Mouse (Mus musculus) kidney, embryonic 14.5 days (tissue): ENCODE results near the gene Sptb. TPM values are rescaled to one million over a fixed set of nuclear protein-coding genes. Genes with fewer than 3 reads are reported as not detected.
A peak's percentile ranks its signal among the peaks of the same experiment; 100 is the strongest.

Experiments
- ATAC-seq: fragments of 200-750 bp; cut with Nextera tagmentation; 2 replicates; pipeline ENCODE4 v1.8.0; 2017; ENCODE audit warnings: moderate number of reproducible peaks, mild to moderate bottlenecking, moderate TSS enrichment, moderate library complexity; ENCODE audit not compliant: low FRiP score, low TSS enrichment
- H3K27ac ChIP-seq: fragments of 300-500 bp; sonication (generic); 2 replicates; pipeline ENCODE4 v1.5.1; 2014; ENCODE audit warnings: low read depth, mild to moderate bottlenecking, low read length, moderate library complexity, mixed read lengths
- H3K27me3 ChIP-seq: fragments of 300-500 bp; sonication (generic); 2 replicates; pipeline ENCODE4 v1.6.1; 2014; ENCODE audit warnings: mild to moderate bottlenecking, low read length; ENCODE audit not compliant: control insufficient read depth, insufficient read depth
- H3K36me3 ChIP-seq: fragments of 300-500 bp; sonication (generic); 2 replicates; pipeline ENCODE4 v1.6.1; 2014; ENCODE audit warnings: low read length, mixed read lengths; ENCODE audit not compliant: control insufficient read depth, insufficient read depth
- H3K4me1 ChIP-seq: fragments of 300-500 bp; sonication (generic); 2 replicates; pipeline ENCODE4 v1.6.1; 2014; ENCODE audit warnings: low read length, mixed read lengths; ENCODE audit not compliant: control insufficient read depth, insufficient read depth
- H3K4me2 ChIP-seq: fragments of 300-500 bp; sonication (generic); replicated peaks from 2 replicates; pipeline ENCODE4 v1.6.1; 2014; ENCODE audit warnings: low read depth, mild to moderate bottlenecking, low read length
- H3K4me3 ChIP-seq: fragments of 300-500 bp; sonication (generic); 2 replicates; pipeline ENCODE4 v1.5.1; 2014; ENCODE audit warnings: mild to moderate bottlenecking, low read length
- H3K9ac ChIP-seq: fragments of 300-500 bp; sonication (generic); 2 replicates; pipeline ENCODE4 v1.6.1; 2014; ENCODE audit warnings: low read depth, mild to moderate bottlenecking, low read length, moderate library complexity
- H3K9me3 ChIP-seq: fragments of 300-500 bp; sonication (generic); 2 replicates; pipeline ENCODE4 v1.6.1; 2016; ENCODE audit warnings: low read length; ENCODE audit not compliant: control insufficient read depth
- WGBS: fragments of 180-500 bp; shearing (Covaris S2); extraction: QIAGEN DNeasy Blood & Tissue Kit; methylation state at CpG from one replicate; pipeline ENCODE4 v1.1.7; 2014; 5-methylcytosine and 5-hydroxymethylcytosine counted together
- polyA plus RNA-seq: library from polyadenylated mRNA; unstranded; fragments of >200 nt; fragmentation: Nextera tagmentation; extraction: Ambion mirVana; gene quantifications from 2 replicates; pipeline ENCODE4 v1.2.1, GENCODE M21; 2014

Sptb gene
- polyA plus RNA-seq, 1 experiment from 2014 or later = 1.0 TPM

- Histone ChIP-seq H3K9me3 (no peaks in the 10 kb centered on the region), H3K4me3 (peak overlapping the region; percentile 67), H3K36me3 (no peaks in the 10 kb centered on the region), H3K9ac (peak overlapping the region; percentile 61), H3K27ac (no peak overlapping the region), H3K27me3 (peaks cover 48% of the 10 kb centered on the region), H3K4me2 (peak overlapping the region; percentile 100), H3K4me1 (peaks cover 8% of the 10 kb centered on the region)
- peak; percentile 57 for ATAC-seq
- 2% methylated on average over 33 of the region's 34 CpGs for WGBS
Measured at GRCm38 (mm10) chr12:76708956-76709794, 1.2 kb downstream of the Sptb start.

- no peak overlapping the region for H3K4me3 ChIP-seq
Measured at GRCm38 (mm10) chr12:76708181-76708580, 2.2 kb downstream of the Sptb start.

GRCm38 (mm10) chr12:76696380-76696935 is 13.9 kb downstream of the Sptb start:
- no peak for ATAC-seq
- no peaks in the 10 kb centered on the region for H3K27me3 ChIP-seq
- no peak overlapping the region for H3K27ac ChIP-seq
- no peaks in the 10 kb centered on the region for H3K36me3 ChIP-seq
- H3K9me3 ChIP-seq = no peaks in the 10 kb centered on the region
- no peaks in the 10 kb centered on the region for H3K4me1 ChIP-seq
- 80% methylated on average over 13 of the region's 13 CpGs for whole genome bisulfite sequencing
- no peak overlapping the region for H3K4me2 ChIP-seq
- no peak overlapping the region for H3K9ac ChIP-seq
- H3K4me3 ChIP-seq = no peak overlapping the region

More at GRCm38 (mm10) chr12:76708181-76708580, 2.2 kb downstream of the Sptb start:
- Histone ChIP-seq H3K27me3 (peaks cover 48% of the 10 kb centered on the region), H3K4me1 (peaks cover 8% of the 10 kb centered on the region), H3K9me3 (no peaks in the 10 kb centered on the region), H3K9ac (no peak overlapping the region), H3K27ac (no peak overlapping the region), H3K4me2 (no peak overlapping the region), H3K36me3 (no peaks in the 10 kb centered on the region)
- no peak for ATAC-seq
- 78% methylated on average over 3 of the region's 3 CpGs for WGBS

- Histone ChIP-seq H3K36me3 (no peaks in the 10 kb centered on the region), H3K4me2 (no peak overlapping the region), H3K9ac (no peak overlapping the region), H3K27ac (no peak overlapping the region), H3K27me3 (no peaks in the 10 kb centered on the region), H3K9me3 (no peaks in the 10 kb centered on the region), H3K4me1 (no peaks in the 10 kb centered on the region), H3K4me3 (no peak overlapping the region)
- no peak; the same call in 1 of the 2 replicates for ATAC-seq
- 67% methylated on average over 5 of the region's 5 CpGs for WGBS
Measured at GRCm38 (mm10) chr12:76695773-76696172, 14.6 kb downstream of the Sptb start.

- no peaks in the 10 kb centered on the region for H3K27me3 ChIP-seq
- no peak overlapping the region for H3K27ac ChIP-seq
- H3K4me3 ChIP-seq = peak overlapping the region; percentile 15
- ATAC-seq = peak; percentile 53; the same call in 1 of the 2 replicates
- H3K9ac ChIP-seq = peak overlapping the region; percentile 5; the same call in 1 of the 2 replicates
- no peaks in the 10 kb centered on the region for H3K4me1 ChIP-seq
- H3K36me3 ChIP-seq = no peaks in the 10 kb centered on the region
- peak overlapping the region; percentile 45 for H3K4me2 ChIP-seq
- no peaks in the 10 kb centered on the region for H3K9me3 ChIP-seq
- WGBS = 6% methylated on average over 17 of the region's 17 CpGs
Measured at GRCm38 (mm10) chr12:76694801-76695505, 15.4 kb downstream of the Sptb start.

GRCm38 (mm10) chr12:76687498-76688200 is 22.7 kb downstream of the Sptb start:
- Histone ChIP-seq H3K9me3 (no peaks in the 10 kb centered on the region), H3K27ac (no peak overlapping the region), H3K9ac (no peak overlapping the region), H3K4me2 (no peak overlapping the region), H3K4me3 (no peak overlapping the region), H3K4me1 (no peaks in the 10 kb centered on the region), H3K36me3 (no peaks in the 10 kb centered on the region), H3K27me3 (no peaks in the 10 kb centered on the region)
- WGBS = 83% methylated on average over 10 of the region's 10 CpGs
- ATAC-seq = no peak

GRCm38 (mm10) chr12:76685647-76686046 is 24.7 kb downstream of the Sptb start:
- H3K4me3 ChIP-seq = no peak overlapping the region
- H3K36me3 ChIP-seq = no peaks in the 10 kb centered on the region
- no peak overlapping the region for H3K4me2 ChIP-seq
- H3K9ac ChIP-seq = no peak overlapping the region
- H3K27ac ChIP-seq = no peak overlapping the region
- H3K27me3 ChIP-seq = no peaks in the 10 kb centered on the region
- WGBS = 95% methylated on average over 3 of the region's 3 CpGs
- H3K9me3 ChIP-seq = no peaks in the 10 kb centered on the region
- H3K4me1 ChIP-seq = no peaks in the 10 kb centered on the region
- no peak for ATAC-seq

- H3K4me2 ChIP-seq = no peak overlapping the region
- H3K4me3 ChIP-seq = no peak overlapping the region
- ATAC-seq = no peak
- H3K4me1 ChIP-seq = no peaks in the 10 kb centered on the region
- WGBS = 51% methylated on average over 6 of the region's 6 CpGs
- H3K9me3 ChIP-seq = no peaks in the 10 kb centered on the region
- H3K9ac ChIP-seq = no peak overlapping the region
- no peak overlapping the region for H3K27ac ChIP-seq
- H3K36me3 ChIP-seq = no peaks in the 10 kb centered on the region
- no peaks in the 10 kb centered on the region for H3K27me3 ChIP-seq
Measured at GRCm38 (mm10) chr12:76684493-76684892, 25.9 kb downstream of the Sptb start.
